Mouse (Mus musculus) thymus, adult 2 months (tissue): ENCODE data around the gene Runx3.

Source experiments
- CTCF ChIP-seq: fragments of 200-500 bp; IDR thresholded peaks from 2 replicates; pipeline ENCODE4 v1.5.1; 2012; ENCODE audit warnings: mild to moderate bottlenecking, control low read depth, low read length, moderate library complexity, borderline replicate concordance; ENCODE audit not compliant: control insufficient read depth, poor library complexity, insufficient read depth; ENCODE audit errors: extremely low read depth
- POLR2A ChIP-seq: fragments of 200-500 bp; IDR thresholded peaks from 2 replicates; pipeline ENCODE4 v1.6.1; 2012; ENCODE audit warnings: mild to moderate bottlenecking, low read length, control low read depth, moderate library complexity; ENCODE audit not compliant: control insufficient read depth, poor library complexity, insufficient read depth; ENCODE audit errors: extremely low read depth

GRCm38 (mm10) chr4:135155106-135155800 is 34.8 kb downstream of the Runx3 start:
- TF ChIP-seq POLR2A (no peak), CTCF (no peak)
